Mouse (Mus musculus) E14TG2a.4 (cell line): ENCODE measurements at regions not wholly inside any gene's neighbourhood (a gene's known extent, or its start where the extent isn't known, plus 50 kb on each side); places are given as distances from the start of the nearest gene placed in this dataset.

ENCODE experiments used
- CTCF ChIP-seq: conservative IDR thresholded peaks from 2 replicates; pipeline ENCODE4 v1.5.1; 2014; ENCODE audit warnings: low read length
- NANOG ChIP-seq: IDR thresholded peaks from 2 replicates; pipeline ENCODE4 v1.6.1; 2014; ENCODE audit warnings: borderline replicate concordance, low read length, mixed read lengths
- POU5F1 ChIP-seq: IDR thresholded peaks from 2 replicates; pipeline ENCODE4 v1.6.1; 2014; ENCODE audit warnings: low read length, borderline replicate concordance

GRCm38 (mm10) chr6:24298562-24299212 is 130.8 kb upstream of the Slc13a1 start:
- no peak for TF ChIP-seq CTCF
- TF ChIP-seq POU5F1, result no peak
- no peak for TF ChIP-seq NANOG
